Mouse (Mus musculus): ENCODE results near the gene Prg3. TPM values are rescaled to one million over a fixed set of nuclear protein-coding genes. Genes with fewer than 3 reads are reported as not detected.

The Prg3 gene
- polyA plus RNA-seq, 1 experiment, result not detected

- Histone ChIP-seq H3K36me3 (ENCODE audit: control insufficient read depth, insufficient read depth) (no peaks in the 10 kb centered on the region), H3K27me3 (ENCODE audit: control insufficient read depth, insufficient read depth, insufficient read length) (no peaks in the 10 kb centered on the region), H3K79me3 (ENCODE audit: low read depth) (no peaks in the 10 kb centered on the region), H3K4me3 (ENCODE audit: insufficient read depth, poor library complexity, severe bottlenecking) (no peak overlapping the region), H3ac (ENCODE audit: control insufficient read depth, insufficient read length, low read depth) (no peak overlapping the region), H3K79me2 (ENCODE audit: control insufficient read depth, insufficient read depth) (no peaks in the 10 kb centered on the region)
- no peak for TF ChIP-seq CTCF (IDR thresholded peaks at IDR 0.05; ENCODE audit: control insufficient read depth, insufficient read depth, insufficient read length)
- no peak for TF ChIP-seq CEBPB (IDR thresholded peaks at IDR 0.05; ENCODE audit: low read depth)
- TF ChIP-seq MAX (IDR thresholded peaks at IDR 0.05), result no peak
- TF ChIP-seq MYOG (IDR thresholded peaks at IDR 0.05; ENCODE audit: control insufficient read depth, extremely low read depth, insufficient read length), result no peak
- TF ChIP-seq FOSL1 (IDR thresholded peaks at IDR 0.05; ENCODE audit: insufficient read depth, low read length, poor library complexity, severe bottlenecking), result no peak
- no peak for TF ChIP-seq MYOD1 (IDR thresholded peaks at IDR 0.05; ENCODE audit: control insufficient read depth, insufficient read length, low read depth)
- no peak for TF ChIP-seq USF1 (IDR thresholded peaks at IDR 0.05; ENCODE audit: low read depth)
Measured at GRCm38 (mm10) chr2:85007729-85008128, 19.7 kb downstream of the Prg3 start.

GRCm38 (mm10) chr2:85009212-85009611 lies 21.2 kb downstream of the Prg3 start:
- TF ChIP-seq MYOD1 (IDR thresholded peaks at IDR 0.05; ENCODE audit: control insufficient read depth, insufficient read length, low read depth) (no peak), MAX (IDR thresholded peaks at IDR 0.05) (no peak), CTCF (IDR thresholded peaks at IDR 0.05; ENCODE audit: control insufficient read depth, insufficient read depth, insufficient read length) (no peak), FOSL1 (IDR thresholded peaks at IDR 0.05; ENCODE audit: insufficient read depth, low read length, poor library complexity, severe bottlenecking) (no peak), CEBPB (IDR thresholded peaks at IDR 0.05; ENCODE audit: low read depth) (no peak), USF1 (IDR thresholded peaks at IDR 0.05; ENCODE audit: low read depth) (no peak)
- no peaks in the 10 kb centered on the region for H3K79me2 ChIP-seq (ENCODE audit: control insufficient read depth, insufficient read depth)

GRCm38 (mm10) chr2:85011906-85012604 lies 24.0 kb downstream of the Prg3 start:
- Histone ChIP-seq H3ac (ENCODE audit: control insufficient read depth, insufficient read length, low read depth) (no peak overlapping the region), H3K79me2 (ENCODE audit: control insufficient read depth, insufficient read depth) (no peaks in the 10 kb centered on the region), H3K36me3 (ENCODE audit: control insufficient read depth, insufficient read depth) (no peaks in the 10 kb centered on the region), H3K79me3 (ENCODE audit: low read depth) (no peaks in the 10 kb centered on the region), H3K4me3 (ENCODE audit: insufficient read depth, poor library complexity, severe bottlenecking) (no peak overlapping the region), H3K27me3 (ENCODE audit: control insufficient read depth, insufficient read depth, insufficient read length) (no peaks in the 10 kb centered on the region)
- TF ChIP-seq USF1 (IDR thresholded peaks at IDR 0.05; ENCODE audit: low read depth), result peak; percentile 11
- TF ChIP-seq MYOG (IDR thresholded peaks at IDR 0.05; ENCODE audit: control insufficient read depth, extremely low read depth, insufficient read length), result no peak
- no peak for TF ChIP-seq FOSL1 (IDR thresholded peaks at IDR 0.05; ENCODE audit: insufficient read depth, low read length, poor library complexity, severe bottlenecking)

More at GRCm38 (mm10) chr2:85009212-85009611, 21.2 kb downstream of the Prg3 start:
- no peaks in the 10 kb centered on the region for H3K27me3 ChIP-seq (ENCODE audit: control insufficient read depth, insufficient read depth, insufficient read length)
- no peaks in the 10 kb centered on the region for H3K36me3 ChIP-seq (ENCODE audit: control insufficient read depth, insufficient read depth)
- no peaks in the 10 kb centered on the region for H3K79me3 ChIP-seq (ENCODE audit: low read depth)
- no peak overlapping the region for H3ac ChIP-seq (ENCODE audit: control insufficient read depth, insufficient read length, low read depth)
- H3K4me3 ChIP-seq (ENCODE audit: insufficient read depth, poor library complexity, severe bottlenecking), result no peak overlapping the region

- Histone ChIP-seq H3K36me3 (ENCODE audit: control insufficient read depth, insufficient read depth) (no peaks in the 10 kb centered on the region), H3K79me3 (ENCODE audit: low read depth) (no peaks in the 10 kb centered on the region), H3K79me2 (ENCODE audit: control insufficient read depth, insufficient read depth) (no peaks in the 10 kb centered on the region), H3K27me3 (ENCODE audit: control insufficient read depth, insufficient read depth, insufficient read length) (no peaks in the 10 kb centered on the region), H3K4me3 (ENCODE audit: insufficient read depth, poor library complexity, severe bottlenecking) (no peak overlapping the region), H3ac (ENCODE audit: control insufficient read depth, insufficient read length, low read depth) (no peak overlapping the region)
- TF ChIP-seq USF1 (IDR thresholded peaks at IDR 0.05; ENCODE audit: low read depth) (no peak), CTCF (IDR thresholded peaks at IDR 0.05; ENCODE audit: control insufficient read depth, insufficient read depth, insufficient read length) (no peak), CEBPB (IDR thresholded peaks at IDR 0.05; ENCODE audit: low read depth) (no peak), MYOD1 (IDR thresholded peaks at IDR 0.05; ENCODE audit: control insufficient read depth, insufficient read length, low read depth) (no peak)
Measured at GRCm38 (mm10) chr2:85012679-85013078, 24.7 kb downstream of the Prg3 start.

- TF ChIP-seq CTCF (IDR thresholded peaks at IDR 0.05; ENCODE audit: control insufficient read depth, insufficient read depth, insufficient read length) (no peak), FOSL1 (IDR thresholded peaks at IDR 0.05; ENCODE audit: insufficient read depth, low read length, poor library complexity, severe bottlenecking) (no peak), CEBPB (IDR thresholded peaks at IDR 0.05; ENCODE audit: low read depth) (no peak), MAX (IDR thresholded peaks at IDR 0.05) (no peak), USF1 (IDR thresholded peaks at IDR 0.05; ENCODE audit: low read depth) (no peak)
- Histone ChIP-seq H3K79me3 (ENCODE audit: low read depth) (no peaks in the 10 kb centered on the region), H3ac (ENCODE audit: control insufficient read depth, insufficient read length, low read depth) (no peak overlapping the region), H3K4me3 (ENCODE audit: insufficient read depth, poor library complexity, severe bottlenecking) (no peak overlapping the region), H3K36me3 (ENCODE audit: control insufficient read depth, insufficient read depth) (no peaks in the 10 kb centered on the region), H3K27me3 (ENCODE audit: control insufficient read depth, insufficient read depth, insufficient read length) (no peaks in the 10 kb centered on the region), H3K79me2 (ENCODE audit: control insufficient read depth, insufficient read depth) (no peaks in the 10 kb centered on the region)
Measured at GRCm38 (mm10) chr2:85013826-85014587, 26.0 kb downstream of the Prg3 start.

GRCm38 (mm10) chr2:85014588-85014982 lies 26.6 kb downstream of the Prg3 start:
- no peak overlapping the region for H3ac ChIP-seq (ENCODE audit: control insufficient read depth, insufficient read length, low read depth)
- TF ChIP-seq FOSL1 (IDR thresholded peaks at IDR 0.05; ENCODE audit: insufficient read depth, low read length, poor library complexity, severe bottlenecking) (no peak), MAX (IDR thresholded peaks at IDR 0.05) (no peak)

More at GRCm38 (mm10) chr2:85014588-85014982, 26.6 kb downstream of the Prg3 start:
- Histone ChIP-seq H3K4me3 (ENCODE audit: insufficient read depth, poor library complexity, severe bottlenecking) (no peak overlapping the region), H3K27me3 (ENCODE audit: control insufficient read depth, insufficient read depth, insufficient read length) (no peaks in the 10 kb centered on the region), H3K79me3 (ENCODE audit: low read depth) (no peaks in the 10 kb centered on the region), H3K79me2 (ENCODE audit: control insufficient read depth, insufficient read depth) (no peaks in the 10 kb centered on the region), H3K36me3 (ENCODE audit: control insufficient read depth, insufficient read depth) (no peaks in the 10 kb centered on the region)

Measured in C2C12 (cell line).